In genomic region chr1:171432158-171432557, GRCm38 (mm10) we compare ENCODE assay signal across 16 mouse cellular contexts.
"Had no signal": no experiment of that assay in that cellular context is flagged by ENCODE, and none has a peak within 500 bp of the region (broad histone marks: within the 10 kb centered on the region; RNA-seq: fewer than 3 reads in every experiment).

No protein-coding gene starts in this region.

- DNase-seq: retina, postnatal 1 day; right cerebral cortex, adult 18-20 months; right cerebral cortex, postnatal 14 days; right cerebral cortex, postnatal 25 days; right cerebral cortex, postnatal 4 days; spleen, adult 18-20 months; thymus, adult 18-20 months; thymus, adult 2 months; thymus, postnatal 14 days; thymus, postnatal 25 days; thymus, postnatal 36 days; thymus, postnatal 4 days had no signal

- H3K36me3 ChIP-seq: neural tube, embryonic 13.5 days; neural tube, embryonic 15.5 days; stomach, embryonic 15.5 days had no signal

- H3K9me3 ChIP-seq: neural tube, embryonic 13.5 days; neural tube, embryonic 15.5 days; stomach, embryonic 15.5 days had no signal

- H3K27ac ChIP-seq: neural tube, embryonic 13.5 days; neural tube, embryonic 15.5 days; stomach, embryonic 15.5 days; stomach, postnatal 0 days had no signal

- H3K27me3 ChIP-seq: stomach, embryonic 15.5 days had no signal

- H3K9ac ChIP-seq: neural tube, embryonic 13.5 days; neural tube, embryonic 15.5 days; stomach, embryonic 15.5 days had no signal

- H3K4me2 ChIP-seq: neural tube, embryonic 13.5 days; neural tube, embryonic 15.5 days; stomach, embryonic 15.5 days had no signal

- H3K4me3 ChIP-seq: neural tube, embryonic 13.5 days; neural tube, embryonic 15.5 days; stomach, embryonic 15.5 days had no signal
